Mouse (Mus musculus) CD8-positive naive resting alpha-beta T cell, adult 2 months (primary cell): ENCODE results near the gene Nop53.
"Not testable (repeated sequence)": the region's sequence is repeated elsewhere in the genome, so short reads cannot be mapped to it uniquely, and the experiment has no call there.

Experiments
- DNase-seq, 2 experiments: peaks; one replicate each; pipeline ENCODE4 v3.0.0; 2022; ENCODE audit warnings: low read depth in 2 of 2, low spot score in 2 of 2

The Nop53 gene

GRCm38 (mm10) chr7:15921796-15922195 lies 24.1 kb downstream of the Nop53 start:
- peak; percentile 28 to 29 for DNase-seq

- DNase-seq: no peak
Observed at GRCm38 (mm10) chr7:15920645-15921190, 25.2 kb downstream of the Nop53 start.

GRCm38 (mm10) chr7:15919947-15920346 lies 25.9 kb downstream of the Nop53 start:
- DNase-seq: no peak

GRCm38 (mm10) chr7:15918371-15918770 lies 27.5 kb downstream of the Nop53 start:
- DNase-seq: no peak

- no peak for DNase-seq
Observed at GRCm38 (mm10) chr7:15916996-15917395, 28.9 kb downstream of the Nop53 start.

- DNase-seq: no peak
Observed at GRCm38 (mm10) chr7:15916134-15916723, 29.6 kb downstream of the Nop53 start.

GRCm38 (mm10) chr7:15915695-15916094 lies 30.2 kb downstream of the Nop53 start:
- DNase-seq: not testable (repeated sequence)

GRCm38 (mm10) chr7:15914751-15915150 lies 31.1 kb downstream of the Nop53 start:
- no peak for DNase-seq

- DNase-seq: peak; percentile 36 to 61
Observed at GRCm38 (mm10) chr7:15914252-15914651, 31.6 kb downstream of the Nop53 start.

- peak; percentile 59 to 71 for DNase-seq
Observed at GRCm38 (mm10) chr7:15912183-15912582, 33.7 kb downstream of the Nop53 start.

- no peak for DNase-seq
Observed at GRCm38 (mm10) chr7:15910521-15910920, 35.4 kb downstream of the Nop53 start.

GRCm38 (mm10) chr7:15907971-15908590 lies 37.8 kb downstream of the Nop53 start:
- DNase-seq: no peak

GRCm38 (mm10) chr7:15906602-15907001 lies 39.3 kb downstream of the Nop53 start:
- no peak for DNase-seq

GRCm38 (mm10) chr7:15905861-15906260 lies 40.0 kb downstream of the Nop53 start:
- no peak for DNase-seq

- DNase-seq: no peak
Observed at GRCm38 (mm10) chr7:15901366-15902048, 44.4 kb downstream of the Nop53 start.

GRCm38 (mm10) chr7:15894251-15894650 lies 51.6 kb downstream of the Nop53 start:
- DNase-seq: no peak
